ENCODE assay signal across 11 mouse cellular contexts in the genomic region with DNA sequence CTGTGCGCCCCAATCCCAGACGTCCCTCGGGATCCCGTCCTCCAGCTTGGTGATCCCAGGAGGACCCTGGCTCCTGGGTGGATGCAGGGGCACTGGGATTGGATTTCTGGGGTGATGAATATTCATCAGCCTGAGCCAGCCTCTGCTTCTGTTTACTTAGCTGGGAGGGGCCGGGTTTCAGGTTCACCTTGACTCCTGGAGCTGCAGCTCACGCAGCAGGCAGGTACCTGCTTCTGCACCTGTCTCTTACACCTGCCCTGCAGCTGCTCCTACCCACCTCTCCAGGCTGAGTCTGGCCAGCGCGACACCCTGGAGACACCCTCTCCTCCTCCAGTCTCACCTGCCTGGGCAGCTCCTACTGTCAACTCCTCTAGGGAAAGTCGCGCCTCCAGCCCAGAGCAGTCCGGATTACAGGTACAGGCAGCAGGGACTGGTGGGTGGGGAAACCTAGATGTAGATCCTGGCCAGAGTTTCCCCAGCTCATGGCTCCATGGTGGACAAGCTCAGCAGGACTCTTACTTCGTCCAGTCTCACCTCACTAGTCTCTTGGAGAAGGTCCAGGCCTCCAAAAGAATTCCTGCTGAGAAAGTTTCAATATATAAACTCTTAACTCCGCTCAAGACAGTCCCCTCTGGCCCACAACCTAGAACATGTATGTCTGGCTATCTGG. TPM values are rescaled to one million over a fixed set of nuclear protein-coding genes. Genes with fewer than 3 reads are reported as not detected.
DNase-seq lines count a peak whose midpoint lies in the region; ATAC-seq and TF ChIP-seq lines count a peak whose summit lies in the region.
"Had no signal": no experiment of that assay in that cellular context is flagged by ENCODE, and none has a peak within 500 bp of the region (broad histone marks: within the 10 kb centered on the region; RNA-seq: fewer than 3 reads in every experiment).

No protein-coding gene starts in this region.

- no peak for DNase-seq in heart, embryonic 10.5 days (ENCODE audit: low spot score)
- DNase-seq in heart, adult 9 months (ENCODE audit: low spot score in 2 of 2) = no peak
- DNase-seq in embryonic facial prominence, embryonic 11.5 days (ENCODE audit: low spot score) = peak; percentile 41
- DNase-seq in kidney, postnatal 10 days = peak; percentile 80
- peak; percentile 86 for DNase-seq in lung, postnatal 0 days (ENCODE audit: low spot score)
- DNase-seq in hindbrain, embryonic 11.5 days (ENCODE audit: low spot score) = no peak
- DNase-seq: cerebellum, adult 18-20 months had no signal

- TF ChIP-seq CTCF in lung, postnatal 0 days (IDR thresholded peaks at IDR 0.05) = no peak

- no peak overlapping the region for H3K9ac ChIP-seq in embryonic facial prominence, embryonic 11.5 days (replicated peaks; ENCODE audit: low read length)
- H3K9ac ChIP-seq in lung, postnatal 0 days (replicated peaks; ENCODE audit: low read depth) = peak overlapping the region; percentile 43
- H3K9ac ChIP-seq in forebrain, embryonic 16.5 days (replicated peaks; ENCODE audit: low read depth, low read length) = no peak overlapping the region
- H3K9ac ChIP-seq in heart, embryonic 11.5 days (ENCODE audit: low read depth, low read length) = no peak overlapping the region
- no peak overlapping the region for H3K9ac ChIP-seq in hindbrain, embryonic 11.5 days (ENCODE audit: low read depth, low read length)
- H3K9ac ChIP-seq: hindbrain, embryonic 13.5 days; neural tube, embryonic 12.5 days had no signal

- ATAC-seq in embryonic facial prominence, embryonic 11.5 days (replicated peaks; ENCODE audit: insufficient number of reproducible peaks, low FRiP score, low TSS enrichment, low read depth) = no peak
- peak; percentile 76 for ATAC-seq in lung, postnatal 0 days
- no peak for ATAC-seq in forebrain, embryonic 16.5 days
- ATAC-seq in heart, embryonic 11.5 days (replicated peaks; ENCODE audit: insufficient number of reproducible peaks, low FRiP score, low TSS enrichment) = no peak
- ATAC-seq in hindbrain, embryonic 11.5 days (ENCODE audit: low FRiP score) = no peak

- H3K4me2 ChIP-seq in embryonic facial prominence, embryonic 11.5 days (ENCODE audit: low read depth, low read length) = no peak overlapping the region
- peak overlapping the region; percentile 56 for H3K4me2 ChIP-seq in lung, postnatal 0 days (replicated peaks; ENCODE audit: low read depth, low read length)
- no peak overlapping the region for H3K4me2 ChIP-seq in forebrain, embryonic 16.5 days (ENCODE audit: low read length)
- no peak overlapping the region for H3K4me2 ChIP-seq in heart, embryonic 11.5 days
- no peak overlapping the region for H3K4me2 ChIP-seq in hindbrain, embryonic 11.5 days (replicated peaks; ENCODE audit: low read depth, low read length)
- H3K4me2 ChIP-seq: hindbrain, embryonic 13.5 days; neural tube, embryonic 12.5 days had no signal

- TF ChIP-seq EP300 in lung, postnatal 0 days (IDR thresholded peaks at IDR 0.05) = no peak

- 14% methylated on average over 13 of the region's 13 CpGs for WGBS in heart, embryonic 10.5 days
- 12% methylated on average over 13 of the region's 13 CpGs for WGBS in embryonic facial prominence, embryonic 11.5 days
- WGBS in lung, postnatal 0 days = 11% methylated on average over 13 of the region's 13 CpGs
- 16% methylated on average over 13 of the region's 13 CpGs for WGBS in forebrain, embryonic 16.5 days
- WGBS in heart, embryonic 11.5 days (ENCODE audit: insufficient replicate concordance) = 11% methylated on average over 13 of the region's 13 CpGs
- 20% methylated on average over 13 of the region's 13 CpGs for WGBS in hindbrain, embryonic 11.5 days

- peak overlapping the region; percentile 42; the same call in 1 of the 2 replicates for H3K27ac ChIP-seq in heart, embryonic 10.5 days
- no peak overlapping the region for H3K27ac ChIP-seq in embryonic facial prominence, embryonic 11.5 days (replicated peaks; ENCODE audit: low read depth, low read length)
- H3K27ac ChIP-seq in lung, postnatal 0 days (ENCODE audit: low read length) = peak overlapping the region; percentile 92
- no peak overlapping the region for H3K27ac ChIP-seq in forebrain, embryonic 16.5 days (ENCODE audit: low read length)
- no peak overlapping the region for H3K27ac ChIP-seq in heart, embryonic 11.5 days (ENCODE audit: low read depth, low read length)
- no peak overlapping the region for H3K27ac ChIP-seq in hindbrain, embryonic 11.5 days (ENCODE audit: low read depth, low read length)
- H3K27ac ChIP-seq: hindbrain, embryonic 13.5 days; neural tube, embryonic 12.5 days had no signal

- H3K27me3 ChIP-seq in heart, embryonic 10.5 days (ENCODE audit: insufficient read depth, poor library complexity, severe bottlenecking) = peaks cover 38% of the 10 kb centered on the region
- H3K27me3 ChIP-seq in embryonic facial prominence, embryonic 11.5 days (ENCODE audit: control insufficient read depth, insufficient read depth, low read length) = no peaks in the 10 kb centered on the region; the same call in 1 of the 2 replicates
- H3K27me3 ChIP-seq in lung, postnatal 0 days (replicated peaks; ENCODE audit: insufficient read depth, low read length) = no peaks in the 10 kb centered on the region
- H3K27me3 ChIP-seq in forebrain, embryonic 16.5 days (replicated peaks; ENCODE audit: control insufficient read depth, insufficient read depth, low read length) = peaks cover 11% of the 10 kb centered on the region
- H3K27me3 ChIP-seq in heart, embryonic 11.5 days (ENCODE audit: control insufficient read depth, insufficient read depth, low read length) = peaks cover 26% of the 10 kb centered on the region
- H3K27me3 ChIP-seq in hindbrain, embryonic 11.5 days (ENCODE audit: control insufficient read depth, insufficient read depth, low read length) = peaks cover 9% of the 10 kb centered on the region; the same call in 1 of the 2 replicates

- peaks cover 34% of the 10 kb centered on the region for H3K4me1 ChIP-seq in heart, embryonic 10.5 days
- no peaks in the 10 kb centered on the region for H3K4me1 ChIP-seq in embryonic facial prominence, embryonic 11.5 days (ENCODE audit: control insufficient read depth, insufficient read depth, low read length)
- no peaks in the 10 kb centered on the region; the same call in 1 of the 2 replicates for H3K4me1 ChIP-seq in lung, postnatal 0 days (ENCODE audit: insufficient read depth, low read depth, low read length)
- H3K4me1 ChIP-seq in forebrain, embryonic 16.5 days (replicated peaks; ENCODE audit: control insufficient read depth, insufficient read depth, low read length) = no peaks in the 10 kb centered on the region
- H3K4me1 ChIP-seq in heart, embryonic 11.5 days (ENCODE audit: control insufficient read depth, insufficient read depth, low read length) = no peaks in the 10 kb centered on the region
- H3K4me1 ChIP-seq in hindbrain, embryonic 11.5 days (replicated peaks; ENCODE audit: control insufficient read depth, insufficient read depth, low read length) = no peaks in the 10 kb centered on the region

- H3K4me3 ChIP-seq in heart, embryonic 10.5 days = no peak overlapping the region
- no peak overlapping the region for H3K4me3 ChIP-seq in embryonic facial prominence, embryonic 11.5 days (ENCODE audit: low read depth, low read length)
- H3K4me3 ChIP-seq in lung, postnatal 0 days (ENCODE audit: low read depth, low read length) = peak overlapping the region; percentile 43
- no peak overlapping the region for H3K4me3 ChIP-seq in forebrain, embryonic 16.5 days (replicated peaks; ENCODE audit: low read length)
- no peak overlapping the region for H3K4me3 ChIP-seq in heart, embryonic 11.5 days (ENCODE audit: low read depth, low read length)
- no peak overlapping the region for H3K4me3 ChIP-seq in hindbrain, embryonic 11.5 days (ENCODE audit: low read depth, low read length)
- H3K4me3 ChIP-seq: hindbrain, embryonic 13.5 days; neural tube, embryonic 12.5 days had no signal

- H3K36me3 ChIP-seq in heart, embryonic 10.5 days = no peaks in the 10 kb centered on the region
- no peaks in the 10 kb centered on the region for H3K36me3 ChIP-seq in embryonic facial prominence, embryonic 11.5 days (replicated peaks; ENCODE audit: control insufficient read depth, insufficient read depth, low read depth, low read length)
- H3K36me3 ChIP-seq in lung, postnatal 0 days (ENCODE audit: insufficient read depth, low read length) = no peaks in the 10 kb centered on the region
- H3K36me3 ChIP-seq in forebrain, embryonic 16.5 days (ENCODE audit: control insufficient read depth, insufficient read depth) = no peaks in the 10 kb centered on the region
- no peaks in the 10 kb centered on the region for H3K36me3 ChIP-seq in heart, embryonic 11.5 days (ENCODE audit: control insufficient read depth, insufficient read depth, low read length)
- no peaks in the 10 kb centered on the region for H3K36me3 ChIP-seq in hindbrain, embryonic 11.5 days (ENCODE audit: control insufficient read depth, insufficient read depth, low read length)
- H3K36me3 ChIP-seq: hindbrain, embryonic 13.5 days; neural tube, embryonic 12.5 days had no signal

- H3K9me3 ChIP-seq in heart, embryonic 10.5 days = no peaks in the 10 kb centered on the region
- H3K9me3 ChIP-seq in embryonic facial prominence, embryonic 11.5 days (replicated peaks; ENCODE audit: control insufficient read depth, low read length) = no peaks in the 10 kb centered on the region
- no peaks in the 10 kb centered on the region for H3K9me3 ChIP-seq in lung, postnatal 0 days (ENCODE audit: low read length)
- H3K9me3 ChIP-seq in forebrain, embryonic 16.5 days (ENCODE audit: control insufficient read depth, low read length) = no peaks in the 10 kb centered on the region
- H3K9me3 ChIP-seq in heart, embryonic 11.5 days (replicated peaks; ENCODE audit: control insufficient read depth, low read length) = no peaks in the 10 kb centered on the region
- no peaks in the 10 kb centered on the region for H3K9me3 ChIP-seq in hindbrain, embryonic 11.5 days (ENCODE audit: control insufficient read depth, low read length)
- H3K9me3 ChIP-seq: hindbrain, embryonic 13.5 days; neural tube, embryonic 12.5 days had no signal

RNA-seq across cellular contexts. Expression of gene Prr15l, which starts 1.3 kb away (rescaled TPM):
- 0.90 and 1.5 TPM in 2 replicates for polyA plus RNA-seq in heart, embryonic 10.5 days (2016; fragmentation: Nextera tagmentation; extraction: Ambion mirVana)
- 1.7 and 2.8 TPM in 2 replicates for polyA plus RNA-seq in embryonic facial prominence, embryonic 11.5 days (2014; fragmentation: Nextera tagmentation; extraction: Ambion mirVana)
- polyA plus RNA-seq in lung, postnatal 0 days (2015; fragmentation: Nextera tagmentation; extraction: Ambion mirVana) = 126 and 127 TPM in 2 replicates
- 0.19 and 0.27 TPM in 2 replicates for polyA plus RNA-seq in forebrain, embryonic 16.5 days (2015; fragmentation: Nextera tagmentation; extraction: Ambion mirVana)
- 0.23 and 0.50 TPM in 2 replicates for polyA plus RNA-seq in heart, embryonic 11.5 days (2014; fragmentation: Nextera tagmentation; extraction: Ambion mirVana)
- polyA plus RNA-seq in hindbrain, embryonic 11.5 days (2014; fragmentation: Nextera tagmentation; extraction: Ambion mirVana) = 0.82 and 1.1 TPM in 2 replicates

RNA-seq across cellular contexts. Expression of gene Cdk5rap3, which starts 12.9 kb away (rescaled TPM):
- polyA plus RNA-seq in heart, embryonic 10.5 days (2016; fragmentation: Nextera tagmentation; extraction: Ambion mirVana) = 68.3 and 84.3 TPM in 2 replicates
- 76.0 and 76.2 TPM in 2 replicates for polyA plus RNA-seq in embryonic facial prominence, embryonic 11.5 days (2014; fragmentation: Nextera tagmentation; extraction: Ambion mirVana)
- 46.4 and 48.0 TPM in 2 replicates for polyA plus RNA-seq in lung, postnatal 0 days (2015; fragmentation: Nextera tagmentation; extraction: Ambion mirVana)
- 103 and 106 TPM in 2 replicates for polyA plus RNA-seq in forebrain, embryonic 16.5 days (2015; fragmentation: Nextera tagmentation; extraction: Ambion mirVana)
- polyA plus RNA-seq in heart, embryonic 11.5 days (2014; fragmentation: Nextera tagmentation; extraction: Ambion mirVana) = 52.5 and 60.2 TPM in 2 replicates
- polyA plus RNA-seq in hindbrain, embryonic 11.5 days (2014; fragmentation: Nextera tagmentation; extraction: Ambion mirVana) = 95.5 and 98.2 TPM in 2 replicates

RNA-seq across cellular contexts. Expression of gene Pnpo, which starts 14.6 kb away (rescaled TPM):
- 69.3 and 72.6 TPM in 2 replicates for polyA plus RNA-seq in heart, embryonic 10.5 days (2016; fragmentation: Nextera tagmentation; extraction: Ambion mirVana)
- 26.7 and 29.0 TPM in 2 replicates for polyA plus RNA-seq in embryonic facial prominence, embryonic 11.5 days (2014; fragmentation: Nextera tagmentation; extraction: Ambion mirVana)
- 28.7 and 30.0 TPM in 2 replicates for polyA plus RNA-seq in lung, postnatal 0 days (2015; fragmentation: Nextera tagmentation; extraction: Ambion mirVana)
- 21.7 and 22.8 TPM in 2 replicates for polyA plus RNA-seq in forebrain, embryonic 16.5 days (2015; fragmentation: Nextera tagmentation; extraction: Ambion mirVana)
- polyA plus RNA-seq in heart, embryonic 11.5 days (2014; fragmentation: Nextera tagmentation; extraction: Ambion mirVana) = 63.9 and 68.0 TPM in 2 replicates
- 26.0 and 29.5 TPM in 2 replicates for polyA plus RNA-seq in hindbrain, embryonic 11.5 days (2014; fragmentation: Nextera tagmentation; extraction: Ambion mirVana)

RNA-seq across cellular contexts. Expression of gene Sp2, which starts 53.5 kb away (rescaled TPM):
- polyA plus RNA-seq in heart, embryonic 10.5 days (2016; fragmentation: Nextera tagmentation; extraction: Ambion mirVana) = 20.1 and 21.9 TPM in 2 replicates
- polyA plus RNA-seq in embryonic facial prominence, embryonic 11.5 days (2014; fragmentation: Nextera tagmentation; extraction: Ambion mirVana) = 15.8 and 18.3 TPM in 2 replicates
- polyA plus RNA-seq in lung, postnatal 0 days (2015; fragmentation: Nextera tagmentation; extraction: Ambion mirVana) = 9.1 and 10.6 TPM in 2 replicates
- 16.2 and 16.3 TPM in 2 replicates for polyA plus RNA-seq in forebrain, embryonic 16.5 days (2015; fragmentation: Nextera tagmentation; extraction: Ambion mirVana)
- polyA plus RNA-seq in heart, embryonic 11.5 days (2014; fragmentation: Nextera tagmentation; extraction: Ambion mirVana) = 17.3 and 17.9 TPM in 2 replicates
- 17.8 and 22.1 TPM in 2 replicates for polyA plus RNA-seq in hindbrain, embryonic 11.5 days (2014; fragmentation: Nextera tagmentation; extraction: Ambion mirVana)

Comparison
In these comparisons a context has a peak if more than half of its experiments do, and no peak if none do; other contexts are left out.
1. H3K27ac ChIP-seq: peak in heart, embryonic 10.5 days (single experiment) and lung, postnatal 0 days (single experiment); none in embryonic facial prominence, embryonic 11.5 days (single experiment), forebrain, embryonic 16.5 days (single experiment), heart, embryonic 11.5 days (single experiment) and hindbrain, embryonic 11.5 days (single experiment).
2. DNase-seq: peak in embryonic facial prominence, embryonic 11.5 days (single experiment), kidney, postnatal 10 days (single experiment) and lung, postnatal 0 days (single experiment); none in heart, embryonic 10.5 days (single experiment), heart, adult 9 months (0 of 2) and hindbrain, embryonic 11.5 days (single experiment).
3. RNA of gene Prr15l, which starts 1.3 kb away (polyA plus RNA-seq): 126 to 127 TPM in lung, postnatal 0 days; 1.7 to 2.8 TPM in embryonic facial prominence, embryonic 11.5 days, 0.90 to 1.5 TPM in heart, embryonic 10.5 days, 0.82 to 1.1 TPM in hindbrain, embryonic 11.5 days, 0.23 to 0.50 TPM in heart, embryonic 11.5 days and 0.19 to 0.27 TPM in forebrain, embryonic 16.5 days; every median in the first group is over 10 times any median in the second.